Mouse (Mus musculus) brain, embryonic 14.5 days (tissue): ENCODE data around the gene Exph5.

ENCODE experiments used
- CTCF ChIP-seq: fragments of 200-500 bp; IDR thresholded peaks from 2 replicates; pipeline ENCODE4 v1.5.1; 2012; ENCODE audit warnings: inconsistent platforms, mild to moderate bottlenecking, moderate library complexity, borderline replicate concordance; ENCODE audit not compliant: insufficient read depth, insufficient read length; ENCODE audit errors: extremely low read depth
- POLR2A ChIP-seq: fragments of 200-500 bp; IDR thresholded peaks from 2 replicates; pipeline ENCODE4 v1.6.1; 2012; ENCODE audit warnings: mild to moderate bottlenecking, inconsistent platforms, borderline replicate concordance; ENCODE audit not compliant: poor library complexity, insufficient read depth, insufficient read length, severe bottlenecking; ENCODE audit errors: extremely low read depth

DNA sequence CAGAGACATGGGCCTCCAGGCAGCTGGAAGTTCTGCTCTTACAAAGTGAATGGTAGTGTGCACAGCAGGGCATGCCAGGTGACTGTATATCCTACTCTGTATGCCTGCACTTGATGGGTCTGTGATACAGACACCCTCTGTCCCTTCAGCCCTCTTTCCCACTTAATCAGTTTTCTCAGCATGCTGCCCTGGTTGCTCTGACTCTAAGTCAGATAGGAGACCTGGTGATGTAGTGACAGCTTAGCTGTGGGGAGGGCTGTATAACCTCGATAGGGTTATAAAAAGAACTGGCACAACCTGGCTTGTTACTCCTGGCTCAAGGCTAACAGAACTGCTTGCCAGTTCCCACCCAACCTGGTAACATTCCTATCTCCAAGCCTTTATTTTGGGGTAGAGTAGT, 47.7 kb downstream of the Exph5 start:
- TF ChIP-seq CTCF (no peak), POLR2A (no peak)
